Mouse (Mus musculus): ENCODE data around the gene Atp6v1f.

DNA sequence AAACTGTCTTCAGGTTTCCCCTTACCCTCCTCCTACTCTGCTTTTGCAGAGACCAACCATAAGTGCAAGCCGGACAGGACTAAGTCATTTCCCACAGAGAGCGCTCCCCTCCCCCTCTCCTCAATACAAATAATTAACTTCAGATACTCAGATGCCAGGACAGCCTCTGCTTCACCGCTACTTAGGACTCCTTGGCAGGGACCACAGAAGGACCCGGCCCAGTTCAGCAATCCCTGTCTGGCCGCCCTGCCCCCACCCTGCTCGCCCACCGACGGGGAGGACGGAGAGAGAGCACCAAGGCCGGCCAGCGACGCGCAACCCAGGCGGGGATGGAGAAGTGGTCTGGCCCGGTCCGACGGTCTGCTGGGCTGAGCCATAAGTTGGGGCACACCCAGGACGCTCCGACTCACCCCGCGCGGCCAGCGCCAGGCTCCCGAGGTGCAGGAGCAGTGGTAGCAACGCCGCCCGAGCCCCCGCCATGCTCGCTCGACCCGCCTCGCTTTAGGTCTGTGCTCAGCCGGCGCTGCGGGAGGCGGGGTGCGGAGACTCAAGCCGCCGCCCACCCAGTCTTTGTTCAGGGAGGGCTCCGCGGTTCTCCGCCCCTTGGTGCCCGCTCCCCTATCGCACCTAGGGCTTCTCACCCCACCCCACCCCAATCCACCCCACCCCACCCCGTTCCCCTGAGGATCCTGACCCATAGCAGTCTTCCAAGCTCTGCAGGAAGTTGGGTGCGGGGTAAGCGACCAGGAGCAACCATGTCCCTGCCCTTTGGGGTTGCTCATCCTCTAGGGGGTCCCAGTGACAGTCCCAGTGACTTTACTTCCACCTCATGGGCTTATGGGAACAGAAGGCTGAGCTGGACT, 40.2 kb downstream of the Atp6v1f start, which contains the start of gene Kcp:
- no peak for TF ChIP-seq CTCF (IDR thresholded peaks at IDR 0.05)
- no peak for TF ChIP-seq EP300 (IDR thresholded peaks at IDR 0.05)

All from lung, postnatal 0 days (tissue).